Mouse (Mus musculus) MEL (cell line): ENCODE results near the gene Tmem179. TPM values are rescaled to one million over a fixed set of nuclear protein-coding genes. Genes with fewer than 3 reads are reported as not detected.

Source experiments
- DNase-seq: peaks from one replicate; pipeline ENCODE4 v3.0.0; 2011; ENCODE audit warnings: low read depth, low spot score
- H3K27ac ChIP-seq: 2 replicates; pipeline ENCODE4 v1.5.1; 2012; ENCODE audit warnings: low read depth, mild to moderate bottlenecking, control low read depth, low read length, moderate library complexity; ENCODE audit not compliant: control insufficient read depth
- H3K27me3 ChIP-seq, 2 experiments: fragments of 150-350 bp in 1 of 2; sonication (generic) in 1 of 2; 2 replicates each; pipeline ENCODE4 v1.6.1; 2012; ENCODE audit warnings: low read length in 2 of 2, mild to moderate bottlenecking in 2 of 2, improper control_type of control experiment in 1 of 2, moderate library complexity in 1 of 2; ENCODE audit not compliant: insufficient read depth in 2 of 2, control insufficient read depth in 1 of 2
- H3K36me3 ChIP-seq, 2 experiments: 2 replicates each; pipeline ENCODE4 v1.6.1; 2012 to 2014; ENCODE audit warnings: low read length in 2 of 2, improper control_type of control experiment in 1 of 2, inconsistent platforms in 1 of 2, mild to moderate bottlenecking in 1 of 2; ENCODE audit not compliant: insufficient read depth in 2 of 2, control insufficient read depth in 1 of 2
- H3K4me1 ChIP-seq, 2 experiments: fragments of 150-350 bp in 1 of 2; sonication (generic) in 1 of 2; 2 replicates each; pipeline ENCODE4 v1.6.1; 2012; ENCODE audit warnings: low read length in 2 of 2, improper control_type of control experiment in 1 of 2, mild to moderate bottlenecking in 1 of 2; ENCODE audit not compliant: insufficient read depth in 2 of 2, control insufficient read depth in 1 of 2
- H3K4me3 ChIP-seq, 2 experiments: fragments of 150-350 bp in 1 of 2; sonication (generic) in 1 of 2; 2 replicates each; pipeline ENCODE4 v1.5.1; 2012; ENCODE audit warnings: low read depth in 2 of 2, low read length in 2 of 2, mild to moderate bottlenecking in 2 of 2, moderate library complexity in 2 of 2, control low read depth in 1 of 2, improper control_type of control experiment in 1 of 2; ENCODE audit not compliant: control insufficient read depth in 1 of 2, insufficient read depth in 1 of 2
- H3K79me2 ChIP-seq: 2 replicates; pipeline ENCODE4 v1.6.1; 2012; ENCODE audit warnings: mild to moderate bottlenecking, low read length, moderate library complexity; ENCODE audit not compliant: control insufficient read depth, poor library complexity, insufficient read depth
- H3K9ac ChIP-seq: 2 replicates; pipeline ENCODE4 v1.6.1; 2012; ENCODE audit warnings: low read depth, mild to moderate bottlenecking, control low read depth, low read length, moderate library complexity; ENCODE audit not compliant: control insufficient read depth, poor library complexity, severe bottlenecking
- H3K9me3 ChIP-seq: fragments of 150-350 bp; sonication (generic); replicated peaks from 2 replicates; pipeline ENCODE4 v1.6.1; 2012; ENCODE audit warnings: mild to moderate bottlenecking, low read length, improper control_type of control experiment, moderate library complexity; ENCODE audit not compliant: insufficient read depth
- BHLHE40 ChIP-seq: IDR thresholded peaks from 2 replicates; pipeline ENCODE4 v1.6.1; 2012; ENCODE audit warnings: low read depth, mild to moderate bottlenecking, inconsistent platforms, low read length, improper control_type of control experiment, borderline replicate concordance
- ELF1 ChIP-seq: IDR thresholded peaks from 2 replicates; pipeline ENCODE4 v1.6.1; 2014; ENCODE audit warnings: low read depth, mild to moderate bottlenecking, inconsistent platforms, low read length, improper control_type of control experiment, moderate library complexity
- GATA1 ChIP-seq: IDR thresholded peaks from 2 replicates; pipeline ENCODE4 v1.6.1; 2011; ENCODE audit warnings: low read depth, low read length, improper control_type of control experiment
- HCFC1 ChIP-seq: IDR thresholded peaks from 2 replicates; pipeline ENCODE4 v1.6.1; 2012; ENCODE audit warnings: low read depth, mild to moderate bottlenecking, inconsistent platforms, low read length, improper control_type of control experiment, moderate library complexity
- JUND ChIP-seq: IDR thresholded peaks from 2 replicates; pipeline ENCODE4 v1.6.1; 2011; ENCODE audit warnings: low read depth, mild to moderate bottlenecking, improper control_type of control experiment, low read length
- KAT2A ChIP-seq: conservative IDR thresholded peaks from 2 replicates; pipeline ENCODE4 v1.6.1; 2012; ENCODE audit warnings: low read depth, low read length, improper control_type of control experiment, inconsistent platforms
- MAFK ChIP-seq: IDR thresholded peaks from 2 replicates; pipeline ENCODE4 v1.6.1; 2011; ENCODE audit warnings: low read depth, mild to moderate bottlenecking, low read length, improper control_type of control experiment, borderline replicate concordance
- MAX ChIP-seq: IDR thresholded peaks from 2 replicates; pipeline ENCODE4 v1.6.1; 2011; ENCODE audit warnings: low read length, improper control_type of control experiment
- MAZ ChIP-seq: IDR thresholded peaks from 2 replicates; pipeline ENCODE4 v1.6.1; 2012; ENCODE audit warnings: low read depth, mild to moderate bottlenecking, inconsistent platforms, low read length, improper control_type of control experiment
- MYB ChIP-seq: IDR thresholded peaks from 2 replicates; pipeline ENCODE4 v1.6.1; 2011; ENCODE audit warnings: mild to moderate bottlenecking, low read depth, low read length, improper control_type of control experiment
- NELFE ChIP-seq: IDR thresholded peaks from 2 replicates; pipeline ENCODE4 v1.6.1; 2011; ENCODE audit warnings: low read depth, low read length, improper control_type of control experiment
- POLR2AphosphoS5 ChIP-seq: IDR thresholded peaks from 2 replicates; pipeline ENCODE4 v1.6.1; 2012; ENCODE audit warnings: low read depth, borderline replicate concordance, mild to moderate bottlenecking, inconsistent platforms, low read length, moderate library complexity, mixed read lengths
- RAD21 ChIP-seq: IDR thresholded peaks from 2 replicates; pipeline ENCODE4 v1.6.1; 2011; ENCODE audit warnings: mild to moderate bottlenecking, low read depth, low read length, improper control_type of control experiment
- RCOR1 ChIP-seq: IDR thresholded peaks from 2 replicates; pipeline ENCODE4 v1.6.1; 2012; ENCODE audit warnings: low read depth, mild to moderate bottlenecking, inconsistent platforms, low read length, improper control_type of control experiment
- SIN3A ChIP-seq: IDR thresholded peaks from 2 replicates; pipeline ENCODE4 v1.6.1; 2012; ENCODE audit warnings: low read length, improper control_type of control experiment, inconsistent platforms
- TBP ChIP-seq: IDR thresholded peaks from 2 replicates; pipeline ENCODE4 v1.8.0; 2011; ENCODE audit warnings: low read depth, low read length, improper control_type of control experiment
- ZMIZ1 ChIP-seq: IDR thresholded peaks from 2 replicates; pipeline ENCODE4 v1.6.1; 2012; ENCODE audit warnings: low read depth, mild to moderate bottlenecking, inconsistent platforms, low read length, improper control_type of control experiment, moderate library complexity
- ZNF384 ChIP-seq: IDR thresholded peaks from 2 replicates; pipeline ENCODE4 v1.6.1; 2012; ENCODE audit warnings: low read depth, mild to moderate bottlenecking, inconsistent platforms, low read length, improper control_type of control experiment
- polyA plus RNA-seq, 2 experiments: library from polyadenylated mRNA; stranded (reverse) in 1 of 2; unstranded in 1 of 2; fragments of >175 nt in 1 of 2; fragments of >200 nt in 1 of 2; gene quantifications; 2 replicates each; pipeline versions ENCODE4 v1.2.1 to v1.2.4; 2012; ENCODE audit warnings: low replicate concordance in 2 of 2, low read depth in 1 of 2; ENCODE audit not compliant: insufficient read length in 2 of 2, insufficient read depth in 1 of 2, missing spikeins in 1 of 2
- total RNA-seq: library from RNA; depleted of rRNA; stranded (reverse); fragments of 300-350 nt; gene quantifications from 2 replicates; pipeline ENCODE4 v1.2.3, GENCODE M21; 2012

Tmem179 gene
- total and polyA plus RNA-seq, 3 experiments: 0.08 to 0.10 TPM; not detected in 1

GRCm38 (mm10) chr12:112473777-112474176, 42.8 kb downstream of the Tmem179 start (continued):
- TF ChIP-seq ELF1: no peak
- TF ChIP-seq, all 39 proteins: peak for 4

DNA sequence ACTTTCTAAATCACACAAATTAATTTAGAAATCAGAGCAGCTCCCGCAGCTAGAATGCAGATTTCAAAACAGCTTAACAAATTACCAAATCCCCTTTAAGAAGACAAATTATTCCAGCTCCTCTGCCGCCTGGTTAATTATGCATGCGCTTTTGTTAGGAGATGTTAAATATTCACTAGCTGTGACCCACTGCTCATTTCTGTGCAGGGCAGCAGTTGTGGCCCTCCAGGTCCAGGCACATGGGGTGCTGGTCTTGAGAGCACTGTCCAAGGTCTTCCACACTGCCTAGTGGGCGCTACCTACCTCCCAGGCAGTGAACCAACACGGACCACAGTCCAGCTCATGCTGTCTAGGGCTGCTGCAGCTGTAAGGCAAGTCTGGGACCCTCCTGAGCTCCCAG, 46.3 kb downstream of the Tmem179 start:
- H3K4me1 ChIP-seq: no peaks in the 10 kb centered on the region
- H3K79me2 ChIP-seq: no peaks in the 10 kb centered on the region
- H3K9me3 ChIP-seq: no peaks in the 10 kb centered on the region
- H3K27ac ChIP-seq: no peak overlapping the region
- no peaks in the 10 kb centered on the region for H3K27me3 ChIP-seq
- H3K4me3 ChIP-seq: no peak overlapping the region
- H3K36me3 ChIP-seq: no peaks in the 10 kb centered on the region
- no peak overlapping the region for H3K9ac ChIP-seq
- DNase-seq: no peak
- no peak for TF ChIP-seq GATA1
- TF ChIP-seq POLR2AphosphoS5: no peak
- no peak for TF ChIP-seq HCFC1
- no peak for TF ChIP-seq KAT2A
- TF ChIP-seq MAX: no peak
- TF ChIP-seq RAD21: no peak
- no peak for TF ChIP-seq ZNF384
- TF ChIP-seq RCOR1: no peak

DNA sequence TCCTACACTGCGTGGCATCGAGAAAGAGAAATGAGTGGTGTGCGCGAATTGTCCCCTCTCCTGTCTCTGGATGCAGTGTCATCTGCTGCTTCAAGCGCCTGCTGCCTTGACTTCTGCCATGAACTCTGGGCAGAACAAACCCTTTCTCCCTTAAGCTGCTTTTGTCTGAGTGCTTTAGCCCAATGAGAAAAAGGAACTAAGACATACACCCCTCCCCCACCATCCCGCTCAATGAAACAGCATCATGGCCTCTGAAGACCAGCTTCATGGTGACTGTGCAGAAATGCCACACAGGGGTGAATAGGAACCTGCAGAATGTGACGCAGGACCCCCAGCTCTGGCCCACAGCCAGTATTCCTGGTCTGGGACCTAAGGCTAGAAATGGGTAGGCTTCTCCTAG, 47.2 kb downstream of the Tmem179 start:
- no peak overlapping the region for H3K27ac ChIP-seq
- H3K9ac ChIP-seq: no peak overlapping the region
- no peaks in the 10 kb centered on the region for H3K79me2 ChIP-seq
- no peak overlapping the region for H3K4me3 ChIP-seq
- H3K36me3 ChIP-seq: peaks cover 0 to 2% of the 10 kb centered on the region in 2 experiments; a peak in 1 of 4 replicates
- H3K27me3 ChIP-seq: no peaks in the 10 kb centered on the region
- H3K4me1 ChIP-seq: peaks cover 2 to 5% of the 10 kb centered on the region in 2 experiments; a peak in 3 of 4 replicates
- DNase-seq: peak; percentile 52
- no peak for TF ChIP-seq MAZ
- no peak for TF ChIP-seq MYB
- no peak for TF ChIP-seq RAD21
- no peak for TF ChIP-seq SIN3A
- no peak for TF ChIP-seq MAFK
- TF ChIP-seq JUND: no peak
- TF ChIP-seq TBP: no peak
- no peak for TF ChIP-seq BHLHE40
- TF ChIP-seq KAT2A: no peak
- no peak for TF ChIP-seq ELF1
- TF ChIP-seq ZNF384: no peak
- no peak for TF ChIP-seq ZMIZ1
- no peak for TF ChIP-seq NELFE
- H3K9me3 ChIP-seq: no peaks in the 10 kb centered on the region
